Mouse (Mus musculus) 3134 (cell line): ENCODE results near the gene Enah.

ENCODE experiments used
- DNase-seq: peaks from one replicate; pipeline ENCODE4 v3.0.0-alpha.2; 2011; ENCODE audit warnings: low spot score; ENCODE audit not compliant: insufficient read length; ENCODE audit errors: extremely low read depth

The Enah gene

DNA sequence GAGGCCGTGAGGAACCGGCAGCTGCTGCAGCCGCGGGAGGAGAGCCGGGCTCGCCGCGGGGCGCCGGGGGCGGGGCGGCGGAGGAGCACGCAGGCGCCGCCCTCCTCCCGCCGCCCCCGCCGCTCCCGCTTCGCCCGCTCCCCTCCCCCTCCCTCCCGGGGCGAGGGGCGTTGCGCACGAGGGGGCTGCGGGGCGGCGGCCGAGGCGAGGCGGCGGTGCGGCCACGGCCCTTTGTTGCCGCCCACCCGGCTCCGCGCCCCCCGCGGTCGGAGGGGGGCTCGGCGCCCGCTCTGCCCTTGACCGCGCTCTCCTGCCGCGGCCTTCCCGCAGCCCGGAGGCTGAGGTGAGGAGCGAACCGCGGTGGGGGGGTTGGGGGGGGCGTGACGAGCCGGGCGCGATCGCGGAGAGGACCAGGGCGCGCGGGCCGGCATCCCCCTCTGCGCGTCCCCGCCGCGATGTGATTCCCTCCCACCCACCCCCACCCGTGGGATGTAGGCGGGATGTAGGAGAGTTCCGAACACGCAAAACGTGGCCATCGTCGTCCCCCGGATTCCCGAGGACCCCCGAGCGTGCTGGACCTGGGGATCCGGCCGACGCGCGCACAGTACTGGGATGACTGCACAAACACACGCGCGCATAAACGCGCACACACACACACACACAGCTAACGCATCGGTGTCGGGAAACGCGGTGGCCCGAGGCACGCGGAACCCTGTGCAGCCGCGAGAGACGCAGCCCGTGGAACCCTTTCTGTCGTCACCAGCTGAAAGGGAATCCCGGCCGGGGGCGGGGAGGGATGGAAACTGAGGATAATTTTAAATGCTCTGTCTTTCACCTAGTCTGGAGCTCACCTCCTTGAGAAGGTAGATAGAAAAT is at the start of gene Enah:
Gene Enah, minus strand, starts transcription at position 65 of the 876 bp plus-strand sequence.
- DNase-seq: peak; percentile 49

GRCm38 (mm10) chr1:182068136-182068535 is 48.3 kb upstream of the Enah start:
- peak; percentile 65 for DNase-seq

- DNase-seq: no peak
Observed at GRCm38 (mm10) chr1:182066527-182067465, 47.0 kb upstream of the Enah start.

DNA sequence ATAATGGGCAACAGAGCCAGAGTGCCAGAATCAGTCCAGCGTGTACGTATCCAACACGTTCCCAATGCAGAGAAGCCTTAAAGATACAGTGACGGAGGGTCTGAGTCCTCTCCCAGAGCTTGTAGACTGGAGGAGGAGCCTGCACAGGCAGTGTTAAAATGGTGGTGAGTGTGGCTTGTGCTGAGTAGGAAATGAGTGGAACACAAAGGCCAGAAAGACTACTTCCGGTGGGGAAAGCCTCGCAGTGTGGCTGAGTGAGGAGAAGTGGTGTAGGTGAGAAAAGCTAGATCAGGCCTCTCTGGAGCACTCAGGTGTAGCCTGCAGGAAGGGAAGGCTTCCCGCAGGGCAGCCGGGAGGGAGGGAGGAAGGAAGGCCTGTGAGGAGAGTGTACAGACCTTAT is 43.9 kb upstream of the Enah start:
- DNase-seq: no peak

- DNase-seq: no peak
Observed at GRCm38 (mm10) chr1:182062801-182063200, 43.0 kb upstream of the Enah start.

- no peak for DNase-seq
Observed at GRCm38 (mm10) chr1:182061203-182061602, 41.4 kb upstream of the Enah start.

DNA sequence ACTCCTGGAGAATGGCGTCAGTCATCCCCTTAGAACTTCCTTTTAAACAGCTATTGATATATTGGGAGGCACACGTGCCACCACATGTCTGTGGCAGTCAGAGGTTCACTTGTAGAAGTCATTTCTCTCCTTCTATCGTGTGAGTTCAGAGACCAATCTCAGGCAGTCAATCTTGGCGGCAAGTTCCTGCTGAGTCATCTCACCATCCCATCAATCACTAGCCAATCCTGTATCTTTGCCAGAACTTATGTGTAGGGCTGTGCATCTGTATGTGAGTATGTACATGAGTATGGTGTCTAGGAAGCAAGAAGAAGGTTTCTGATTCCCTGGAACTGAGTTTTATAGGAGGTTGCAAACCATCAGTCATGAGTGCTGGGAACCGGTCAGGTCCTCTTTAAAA is 40.0 kb upstream of the Enah start:
- DNase-seq: peak; percentile 42

DNA sequence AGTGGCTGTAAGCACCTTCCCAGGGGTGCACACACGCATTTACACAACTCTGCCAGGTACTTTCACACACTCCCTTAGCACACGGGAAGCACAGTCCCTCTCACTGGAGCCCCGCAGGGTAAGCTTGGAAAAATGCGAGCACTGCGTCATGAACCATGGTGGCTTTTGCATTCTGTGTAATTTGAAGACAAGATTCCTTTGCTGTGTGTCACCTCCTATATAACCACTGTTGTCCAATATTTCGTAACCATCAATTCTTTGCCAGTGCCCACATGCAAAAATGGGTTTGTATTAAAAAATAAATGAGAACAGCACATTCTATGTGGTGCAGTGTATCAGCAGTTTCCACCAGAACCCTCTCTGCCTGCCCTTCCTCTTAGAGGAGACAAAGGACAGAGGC is 38.2 kb upstream of the Enah start:
- DNase-seq: peak; percentile 82

GRCm38 (mm10) chr1:182055122-182055521 is 35.3 kb upstream of the Enah start:
- no peak for DNase-seq

DNA sequence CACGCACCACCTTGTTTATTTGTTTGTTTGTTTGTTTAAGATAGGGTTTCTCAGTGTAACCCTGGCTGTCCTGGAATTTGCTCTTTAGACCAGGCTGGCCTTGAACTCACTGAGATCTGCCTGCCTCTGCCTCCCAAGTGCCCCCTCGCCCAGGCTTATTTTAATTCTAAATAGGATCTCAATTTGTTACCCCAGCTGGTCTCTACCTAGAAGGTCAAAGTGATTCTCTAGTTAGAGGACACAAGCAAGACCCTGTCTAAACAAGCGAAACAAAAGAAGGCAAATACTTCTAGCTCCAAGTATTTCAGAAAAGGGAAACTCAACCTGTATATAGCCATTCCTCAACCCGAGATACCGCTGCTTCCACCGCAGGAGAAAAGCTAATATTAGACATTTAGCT is 34.9 kb upstream of the Enah start:
- no peak for DNase-seq

DNA sequence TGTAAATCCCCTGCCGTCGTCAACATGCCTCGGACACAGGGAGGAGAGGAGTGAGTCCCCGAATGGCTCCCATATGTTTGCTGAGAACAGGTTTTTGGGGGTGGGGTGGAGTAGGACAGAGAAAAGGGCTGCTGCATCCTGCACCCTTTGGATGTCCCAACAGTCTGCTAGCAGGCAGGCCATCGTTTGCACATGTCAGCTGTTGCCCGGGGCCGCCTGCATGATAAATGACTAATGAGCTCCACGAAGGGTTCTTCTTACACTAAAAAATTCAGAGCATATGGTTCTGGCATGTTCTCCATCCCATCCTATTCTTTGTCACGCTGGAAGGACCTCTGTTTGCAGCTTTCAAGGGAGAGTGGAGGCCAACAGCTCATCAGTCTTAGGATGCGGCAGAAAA is 33.2 kb upstream of the Enah start:
- DNase-seq: no peak

DNA sequence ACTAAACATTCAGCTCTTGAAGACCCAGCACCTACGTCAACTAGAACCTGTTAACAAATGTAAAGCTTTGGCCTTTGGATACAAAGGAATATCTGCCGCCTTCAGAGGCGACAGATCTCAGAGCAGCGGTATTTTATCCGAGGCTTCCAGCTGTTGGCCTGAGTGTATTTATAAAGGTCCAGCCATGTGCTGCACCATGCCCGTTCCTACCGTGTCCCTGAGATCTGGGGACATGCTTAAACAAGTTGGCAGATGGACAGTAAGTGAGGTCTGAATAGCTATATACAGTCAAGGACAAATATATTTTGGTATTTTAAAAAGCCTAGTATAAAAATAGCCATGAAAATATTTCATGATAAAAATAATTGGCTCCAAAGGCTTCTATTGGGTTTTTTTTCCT is 32.6 kb upstream of the Enah start:
- DNase-seq: no peak

- no peak for DNase-seq
Observed at GRCm38 (mm10) chr1:182049813-182050212, 30.0 kb upstream of the Enah start.

DNA sequence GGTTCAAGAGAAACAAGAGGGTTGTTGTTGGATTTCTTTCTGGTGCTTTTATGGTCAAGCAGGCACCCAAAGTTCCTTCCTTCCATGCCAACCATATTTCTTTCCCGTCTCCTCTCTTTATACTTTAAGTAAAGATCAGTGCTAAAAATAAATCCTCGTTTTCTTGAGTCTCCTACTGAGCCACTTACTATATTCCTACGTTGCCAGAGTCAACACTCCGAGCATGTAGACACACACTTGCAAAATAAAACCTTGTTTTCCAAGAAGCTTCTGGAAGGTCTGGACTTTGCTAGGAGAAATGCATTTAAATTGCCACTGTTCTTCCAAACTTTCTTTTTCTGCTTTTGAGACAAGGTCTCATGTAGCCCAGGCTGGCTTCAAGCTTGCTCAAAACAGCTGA is 28.3 kb upstream of the Enah start:
- no peak for DNase-seq

GRCm38 (mm10) chr1:182047016-182047690 is 27.4 kb upstream of the Enah start:
- DNase-seq: no peak

DNA sequence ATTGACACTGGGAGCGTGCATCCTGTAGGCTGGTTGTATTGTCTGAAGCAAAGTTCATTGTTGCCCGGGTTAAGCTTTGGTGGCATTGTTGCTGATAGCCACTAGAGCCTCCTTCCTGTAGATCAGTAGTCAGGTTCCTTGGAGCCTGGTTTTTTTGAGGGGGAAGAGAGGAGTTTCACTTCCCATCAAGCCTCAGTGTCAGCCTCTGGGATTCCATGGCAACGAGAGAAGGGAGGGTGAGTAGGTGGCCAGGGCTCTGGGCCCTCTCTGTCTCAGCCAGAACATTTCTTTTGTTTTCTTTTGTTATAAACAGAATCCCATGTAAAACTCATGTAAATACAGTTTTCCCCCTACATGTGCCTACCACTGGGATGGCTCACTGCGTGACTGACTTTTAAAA is 25.4 kb upstream of the Enah start:
- no peak for DNase-seq

GRCm38 (mm10) chr1:182040538-182040937 is 20.7 kb upstream of the Enah start:
- no peak for DNase-seq

GRCm38 (mm10) chr1:182031757-182032156 is 12.0 kb upstream of the Enah start:
- no peak for DNase-seq

DNA sequence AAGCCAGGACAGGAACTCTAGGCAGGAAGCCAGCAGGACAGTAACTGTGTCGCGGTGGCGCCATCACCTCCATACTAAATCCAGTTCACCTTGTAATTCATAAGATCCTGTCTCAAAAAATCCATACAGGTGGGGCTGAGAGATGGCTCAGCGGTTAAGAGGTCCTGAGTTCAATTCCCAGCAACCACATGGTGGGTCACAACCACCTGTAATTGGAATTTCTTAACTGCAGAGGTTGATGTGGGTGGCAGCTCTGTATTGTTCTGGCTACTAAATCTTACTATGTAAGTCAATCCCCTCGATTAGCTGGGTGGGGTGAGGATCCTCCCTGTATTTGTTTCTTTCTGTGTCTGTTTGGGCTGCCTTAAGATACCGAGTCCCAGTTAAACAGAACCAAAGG is 11.3 kb upstream of the Enah start:
- no peak for DNase-seq

GRCm38 (mm10) chr1:182029989-182030649 is 10.3 kb upstream of the Enah start:
- DNase-seq: no peak
